15 mouse cellular contexts compared by ENCODE assay signal in the genomic region with DNA sequence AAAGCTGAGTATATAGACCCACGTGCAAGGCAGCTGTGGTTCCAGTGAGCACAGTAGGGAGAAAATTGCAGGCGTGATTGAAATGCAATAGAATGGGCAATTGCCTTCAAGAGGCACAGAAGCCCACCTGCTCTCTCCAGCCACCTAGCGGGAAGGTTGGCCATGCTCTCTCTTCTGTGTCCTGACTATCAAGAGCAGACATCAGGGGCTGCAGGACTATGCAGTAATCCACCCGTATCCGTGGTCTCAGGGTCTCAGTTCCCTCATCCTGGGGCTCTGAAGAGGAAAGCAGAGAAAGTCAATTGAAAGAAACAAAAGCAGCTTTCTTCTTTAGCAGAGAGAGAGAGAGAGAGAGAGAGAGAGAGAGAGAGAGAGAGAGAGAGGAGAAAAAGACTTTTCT.
DNase-seq lines count a peak whose midpoint lies in the region; ATAC-seq and TF ChIP-seq lines count a peak whose summit lies in the region.
"Had no signal": no experiment of that assay in that cellular context is flagged by ENCODE, and none has a peak within 500 bp of the region (broad histone marks: within the 10 kb centered on the region; RNA-seq: fewer than 3 reads in every experiment).

No protein-coding gene starts in this region.

- peak overlapping the region; percentile 75 for H3K27ac ChIP-seq in forebrain, embryonic 13.5 days
- H3K27ac ChIP-seq in forebrain, embryonic 11.5 days (ENCODE audit: low read depth, low read length), result no peak overlapping the region
- H3K27ac ChIP-seq in lung, postnatal 0 days (ENCODE audit: low read length), result no peak overlapping the region
- H3K27ac ChIP-seq in forebrain, embryonic 15.5 days (replicated peaks), result peak overlapping the region; percentile 71
- H3K27ac ChIP-seq in neural tube, embryonic 14.5 days (ENCODE audit: low read depth, low read length), result no peak overlapping the region
- H3K27ac ChIP-seq: heart, embryonic 10.5 days had no signal

- TF ChIP-seq EP300 in lung, postnatal 0 days (IDR thresholded peaks at IDR 0.05), result no peak

- 0 out of 2 replicates have a peak, but pooled peaks have one; percentile 3 for TF ChIP-seq CTCF in lung, postnatal 0 days (IDR thresholded peaks at IDR 0.05)

- 25% methylated on average over 5 of the region's 5 CpGs for WGBS in forebrain, embryonic 13.5 days
- WGBS in forebrain, embryonic 11.5 days, result 50% methylated on average over 5 of the region's 5 CpGs
- WGBS in lung, postnatal 0 days, result 59% methylated on average over 5 of the region's 5 CpGs
- WGBS in forebrain, embryonic 15.5 days, result 29% methylated on average over 5 of the region's 5 CpGs
- WGBS in neural tube, embryonic 14.5 days, result 32% methylated on average over 5 of the region's 5 CpGs

- DNase-seq in forebrain, embryonic 11.5 days (ENCODE audit: low spot score), result no peak
- no peak for DNase-seq in lung, postnatal 0 days (ENCODE audit: low spot score)
- DNase-seq in lung, postnatal 14 days, result no peak
- DNase-seq in adrenal gland, adult 2 months, result no peak
- DNase-seq: gastrocnemius, postnatal 25 days; heart, postnatal 10 days; kidney, adult 8-10 months; kidney, postnatal 4 days; liver; thymus, postnatal 4 days had no signal

- H3K9ac ChIP-seq in forebrain, embryonic 13.5 days, result no peak overlapping the region
- H3K9ac ChIP-seq in forebrain, embryonic 11.5 days (ENCODE audit: low read length), result no peak overlapping the region
- no peak overlapping the region for H3K9ac ChIP-seq in lung, postnatal 0 days (replicated peaks; ENCODE audit: low read depth)
- no peak overlapping the region for H3K9ac ChIP-seq in forebrain, embryonic 15.5 days (replicated peaks)
- H3K9ac ChIP-seq in neural tube, embryonic 14.5 days (replicated peaks; ENCODE audit: low read depth, low read length), result no peak overlapping the region

- no peaks in the 10 kb centered on the region for H3K27me3 ChIP-seq in forebrain, embryonic 13.5 days
- no peaks in the 10 kb centered on the region for H3K27me3 ChIP-seq in forebrain, embryonic 11.5 days (ENCODE audit: control insufficient read depth, insufficient read depth, low read length)
- H3K27me3 ChIP-seq in lung, postnatal 0 days (replicated peaks; ENCODE audit: insufficient read depth, low read length), result no peaks in the 10 kb centered on the region
- H3K27me3 ChIP-seq in forebrain, embryonic 15.5 days, result no peaks in the 10 kb centered on the region
- H3K27me3 ChIP-seq in neural tube, embryonic 14.5 days (ENCODE audit: control insufficient read depth, insufficient read depth, low read length), result no peaks in the 10 kb centered on the region

- H3K36me3 ChIP-seq in forebrain, embryonic 13.5 days (ENCODE audit: poor library complexity, severe bottlenecking), result no peaks in the 10 kb centered on the region
- no peaks in the 10 kb centered on the region for H3K36me3 ChIP-seq in forebrain, embryonic 11.5 days (ENCODE audit: control insufficient read depth, insufficient read depth, low read length)
- no peaks in the 10 kb centered on the region for H3K36me3 ChIP-seq in lung, postnatal 0 days (ENCODE audit: insufficient read depth, low read length)
- no peaks in the 10 kb centered on the region for H3K36me3 ChIP-seq in forebrain, embryonic 15.5 days
- H3K36me3 ChIP-seq in neural tube, embryonic 14.5 days (ENCODE audit: control insufficient read depth, insufficient read depth, low read length), result no peaks in the 10 kb centered on the region
- H3K36me3 ChIP-seq: heart, embryonic 10.5 days had no signal

- peaks cover 7% of the 10 kb centered on the region for H3K4me1 ChIP-seq in forebrain, embryonic 13.5 days
- peaks cover 2% of the 10 kb centered on the region; the same call in 1 of the 2 replicates for H3K4me1 ChIP-seq in forebrain, embryonic 11.5 days (replicated peaks; ENCODE audit: control insufficient read depth, insufficient read depth, low read length)
- H3K4me1 ChIP-seq in lung, postnatal 0 days (ENCODE audit: insufficient read depth, low read depth, low read length), result no peaks in the 10 kb centered on the region
- 0 out of 2 replicates have a peak, but pooled peaks cover 5% of the 10 kb centered on the region for H3K4me1 ChIP-seq in forebrain, embryonic 15.5 days
- no peaks in the 10 kb centered on the region for H3K4me1 ChIP-seq in neural tube, embryonic 14.5 days (ENCODE audit: control insufficient read depth, insufficient read depth, low read length)

- H3K9me3 ChIP-seq in forebrain, embryonic 13.5 days (replicated peaks), result no peaks in the 10 kb centered on the region
- H3K9me3 ChIP-seq in forebrain, embryonic 11.5 days (ENCODE audit: control insufficient read depth, low read length), result no peaks in the 10 kb centered on the region
- H3K9me3 ChIP-seq in lung, postnatal 0 days (ENCODE audit: low read length), result no peaks in the 10 kb centered on the region
- H3K9me3 ChIP-seq in forebrain, embryonic 15.5 days, result no peaks in the 10 kb centered on the region
- H3K9me3 ChIP-seq in neural tube, embryonic 14.5 days (ENCODE audit: control insufficient read depth, low read length), result no peaks in the 10 kb centered on the region
- H3K9me3 ChIP-seq: heart, embryonic 10.5 days had no signal

- ATAC-seq in forebrain, embryonic 13.5 days, result peak; percentile 43; the same call in 1 of the 2 replicates
- ATAC-seq in forebrain, embryonic 11.5 days (replicated peaks; ENCODE audit: low FRiP score), result no peak
- ATAC-seq in lung, postnatal 0 days, result no peak
- peak; percentile 56 for ATAC-seq in forebrain, embryonic 15.5 days (replicated peaks)
- ATAC-seq in neural tube, embryonic 14.5 days (ENCODE audit: low read depth), result peak; percentile 58
- ATAC-seq: inflammation-experienced regulatory T-cells, adult 6 months had no signal

- no peak overlapping the region for H3K4me2 ChIP-seq in forebrain, embryonic 13.5 days
- H3K4me2 ChIP-seq in forebrain, embryonic 11.5 days (ENCODE audit: low read depth, low read length, severe bottlenecking), result no peak overlapping the region
- no peak overlapping the region for H3K4me2 ChIP-seq in lung, postnatal 0 days (replicated peaks; ENCODE audit: low read depth, low read length)
- no peak overlapping the region for H3K4me2 ChIP-seq in forebrain, embryonic 15.5 days (replicated peaks)
- no peak overlapping the region for H3K4me2 ChIP-seq in neural tube, embryonic 14.5 days (ENCODE audit: low read depth, low read length)

- no peak overlapping the region for H3K4me3 ChIP-seq in forebrain, embryonic 13.5 days
- no peak overlapping the region for H3K4me3 ChIP-seq in forebrain, embryonic 11.5 days (ENCODE audit: low read depth, low read length)
- no peak overlapping the region for H3K4me3 ChIP-seq in lung, postnatal 0 days (ENCODE audit: low read depth, low read length)
- no peak overlapping the region for H3K4me3 ChIP-seq in forebrain, embryonic 15.5 days
- H3K4me3 ChIP-seq in neural tube, embryonic 14.5 days (ENCODE audit: low read depth, low read length), result no peak overlapping the region
- H3K4me3 ChIP-seq: heart, embryonic 10.5 days had no signal

Comparison
In these comparisons a context has a peak if more than half of its experiments do, and no peak if none do; other contexts are left out.
1. ATAC-seq: peak in forebrain, embryonic 13.5 days (single experiment), forebrain, embryonic 15.5 days (single experiment) and neural tube, embryonic 14.5 days (single experiment); none in forebrain, embryonic 11.5 days (single experiment) and lung, postnatal 0 days (single experiment).
2. H3K27ac ChIP-seq: peak in forebrain, embryonic 13.5 days (single experiment) and forebrain, embryonic 15.5 days (single experiment); none in forebrain, embryonic 11.5 days (single experiment), lung, postnatal 0 days (single experiment) and neural tube, embryonic 14.5 days (single experiment).